Mouse (Mus musculus) spleen, adult 2 months (tissue): ENCODE results near the gene Lef1. TPM values are rescaled to one million over a fixed set of nuclear protein-coding genes. Genes with fewer than 3 reads are reported as not detected.

Source experiments
- DNase-seq, 2 experiments: peaks; one replicate each; pipeline versions ENCODE4 v3.0.0 to v3.0.0-alpha.2; 2012 to 2021; ENCODE audit warnings: low spot score in 2 of 2, low read depth in 1 of 2
- H3K27ac ChIP-seq: fragments of 200-500 bp; 2 replicates; pipeline ENCODE4 v1.5.1; 2012; ENCODE audit warnings: low read length, inconsistent platforms; ENCODE audit not compliant: insufficient read depth
- H3K27me3 ChIP-seq: fragments of 200-500 bp; 2 replicates; pipeline ENCODE4 v1.6.1; 2012; ENCODE audit warnings: mild to moderate bottlenecking, moderate library complexity, low read length, inconsistent platforms; ENCODE audit not compliant: control insufficient read depth, insufficient read depth
- H3K36me3 ChIP-seq: fragments of 200-500 bp; 2 replicates; pipeline ENCODE4 v1.6.1; 2012; ENCODE audit warnings: mild to moderate bottlenecking, low read length, inconsistent platforms; ENCODE audit not compliant: control insufficient read depth, insufficient read depth
- H3K4me1 ChIP-seq: fragments of 200-500 bp; 2 replicates; pipeline ENCODE4 v1.6.1; 2011; ENCODE audit warnings: inconsistent platforms; ENCODE audit not compliant: control insufficient read depth, insufficient read depth, insufficient read length
- H3K4me3 ChIP-seq: fragments of 200-500 bp; 2 replicates; pipeline ENCODE4 v1.5.1; 2011; ENCODE audit warnings: mild to moderate bottlenecking, inconsistent platforms; ENCODE audit not compliant: insufficient read depth, insufficient read length; ENCODE audit errors: extremely low read depth
- CTCF ChIP-seq: fragments of 200-500 bp; IDR thresholded peaks from 2 replicates; pipeline ENCODE4 v1.5.1; 2011; ENCODE audit warnings: mild to moderate bottlenecking, inconsistent platforms; ENCODE audit not compliant: insufficient read depth, insufficient read length, insufficient replicate concordance; ENCODE audit errors: extremely low read depth
- POLR2A ChIP-seq: fragments of 200-500 bp; IDR thresholded peaks from 2 replicates; pipeline ENCODE4 v1.6.1; 2011; ENCODE audit warnings: low read depth, low read length, inconsistent platforms
- WGBS: fragments of 180-500 bp; shearing (Covaris S2); methylation state at CpG from one replicate; pipeline ENCODE4 v1.1.7; 2018; 5-methylcytosine and 5-hydroxymethylcytosine counted together
- polyA plus RNA-seq: library from polyadenylated mRNA; depleted of rRNA; stranded (reverse); fragments of >200 nt; gene quantifications from 2 replicates; pipeline ENCODE4 v1.2.3, GENCODE M21; 2012

Lef1 gene
- polyA plus RNA-seq, 1 experiment = 50.9 TPM

- TF ChIP-seq CTCF (no peak), POLR2A (no peak)
- DNase-seq = no peak
- H3K4me1 ChIP-seq = no peaks in the 10 kb centered on the region
- no peak overlapping the region for H3K27ac ChIP-seq
- H3K27me3 ChIP-seq = no peaks in the 10 kb centered on the region
- 95% methylated on average over 8 of the region's 8 CpGs for WGBS
- H3K36me3 ChIP-seq = peaks cover 4% of the 10 kb centered on the region
- no peak overlapping the region for H3K4me3 ChIP-seq
Measured at GRCm38 (mm10) chr3:131246579-131247046, 136.3 kb downstream of the Lef1 start.

- WGBS = 91% methylated on average over 6 of the region's 6 CpGs
- Histone ChIP-seq H3K4me3 (no peak overlapping the region), H3K4me1 (no peaks in the 10 kb centered on the region), H3K27ac (no peak overlapping the region), H3K27me3 (no peaks in the 10 kb centered on the region), H3K36me3 (peaks cover 4% of the 10 kb centered on the region)
- no peak for DNase-seq
- TF ChIP-seq POLR2A (no peak), CTCF (no peak)
Measured at GRCm38 (mm10) chr3:131247447-131247846, 137.2 kb downstream of the Lef1 start.

GRCm38 (mm10) chr3:131247851-131248250, 137.6 kb downstream of the Lef1 start:
- H3K4me3 ChIP-seq = no peak overlapping the region

GRCm38 (mm10) chr3:131248444-131248843, 138.2 kb downstream of the Lef1 start:
- WGBS = 94% methylated on average over 10 of the region's 10 CpGs
- no peak for TF ChIP-seq CTCF
- no peak for TF ChIP-seq POLR2A
- H3K27me3 ChIP-seq = no peaks in the 10 kb centered on the region
- H3K27ac ChIP-seq = no peak overlapping the region
- H3K36me3 ChIP-seq = peaks cover 4% of the 10 kb centered on the region
- no peak for DNase-seq
- H3K4me3 ChIP-seq = no peak overlapping the region
- no peaks in the 10 kb centered on the region for H3K4me1 ChIP-seq

More at GRCm38 (mm10) chr3:131247851-131248250, 137.6 kb downstream of the Lef1 start:
- no peak for TF ChIP-seq CTCF
- no peak for TF ChIP-seq POLR2A
- no peak for DNase-seq
- Histone ChIP-seq H3K36me3 (peaks cover 4% of the 10 kb centered on the region), H3K27ac (no peak overlapping the region), H3K4me1 (no peaks in the 10 kb centered on the region), H3K27me3 (no peaks in the 10 kb centered on the region)
- WGBS = 85% methylated on average over 5 of the region's 5 CpGs

DNA sequence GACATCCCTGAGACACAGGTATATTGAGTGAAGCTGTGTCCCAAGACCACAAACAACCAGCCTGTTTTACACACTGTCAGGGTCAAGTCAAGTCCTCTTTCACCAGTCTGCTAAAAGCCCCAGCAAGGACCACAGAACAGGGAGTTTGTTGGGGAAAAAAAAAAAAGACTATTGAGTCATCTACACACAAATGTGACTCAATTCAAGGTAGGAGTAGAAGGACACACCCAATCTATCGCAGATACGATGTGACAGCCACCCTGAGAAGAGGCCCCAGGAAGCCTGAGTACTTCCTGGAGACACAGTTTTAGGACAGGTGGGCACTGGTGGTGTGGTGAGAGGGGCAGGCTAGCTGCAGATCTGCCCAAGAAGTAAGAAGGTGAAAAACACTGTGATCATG, 140.0 kb downstream of the Lef1 start:
- Histone ChIP-seq H3K27me3 (no peaks in the 10 kb centered on the region), H3K36me3 (peaks cover 4% of the 10 kb centered on the region), H3K4me1 (no peaks in the 10 kb centered on the region), H3K27ac (no peak overlapping the region), H3K4me3 (no peak overlapping the region)
- no peak for DNase-seq
- TF ChIP-seq CTCF = no peak
- TF ChIP-seq POLR2A = no peak
- WGBS = 32% methylated on average over 2 of the region's 2 CpGs

DNA sequence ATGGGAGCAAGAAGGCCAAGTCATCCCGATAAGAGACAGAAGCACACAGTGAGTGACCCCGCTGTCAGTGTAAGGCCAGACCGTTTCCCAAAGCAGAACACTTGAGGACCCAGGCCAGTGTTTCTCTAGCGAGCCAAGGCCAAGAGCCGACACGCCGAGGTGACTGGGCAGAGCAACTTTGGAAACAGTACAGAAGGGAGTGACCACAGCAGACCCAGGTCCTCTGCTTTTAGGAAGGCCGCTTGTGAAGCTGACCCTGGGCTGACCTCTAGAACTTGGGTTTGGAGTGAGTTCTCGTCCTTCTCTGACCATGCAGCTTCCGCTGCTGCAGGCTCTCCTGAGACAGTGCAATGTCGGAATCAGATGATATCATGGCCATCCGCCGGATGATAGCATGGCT, 140.7 kb downstream of the Lef1 start:
- no peaks in the 10 kb centered on the region for H3K27me3 ChIP-seq
- TF ChIP-seq CTCF (no peak), POLR2A (no peak)
- peaks cover 4% of the 10 kb centered on the region for H3K36me3 ChIP-seq
- WGBS = 89% methylated on average over 13 of the region's 13 CpGs
- no peaks in the 10 kb centered on the region for H3K4me1 ChIP-seq
- no peak overlapping the region for H3K4me3 ChIP-seq
- no peak overlapping the region for H3K27ac ChIP-seq
- DNase-seq = no peak

DNA sequence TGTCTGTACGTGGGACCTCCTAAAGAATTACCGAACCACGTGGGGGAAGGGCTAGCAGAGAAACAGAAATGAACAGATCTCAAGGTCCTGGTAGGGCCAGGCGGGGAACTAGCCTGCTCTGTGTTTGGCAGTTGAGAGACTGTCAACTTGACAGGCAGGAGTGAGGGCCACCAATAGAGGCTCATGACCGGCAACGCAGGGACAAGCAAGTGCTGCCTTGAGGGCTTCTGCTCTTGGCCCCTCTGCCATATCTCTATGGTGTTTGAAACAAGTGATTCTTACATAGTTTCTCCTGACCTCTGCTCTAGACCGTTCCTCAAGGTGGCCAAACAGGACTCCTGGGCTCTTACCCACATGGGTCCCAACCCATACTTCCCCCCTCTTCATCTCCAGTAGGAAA, 141.3 kb downstream of the Lef1 start:
- WGBS = 94% methylated on average over 7 of the region's 7 CpGs
- DNase-seq = no peak
- H3K4me1 ChIP-seq = no peaks in the 10 kb centered on the region
- H3K27ac ChIP-seq = no peak overlapping the region
- TF ChIP-seq POLR2A (no peak), CTCF (no peak)
- no peaks in the 10 kb centered on the region for H3K27me3 ChIP-seq
- H3K4me3 ChIP-seq = no peak overlapping the region
- H3K36me3 ChIP-seq = peaks cover 4% of the 10 kb centered on the region

GRCm38 (mm10) chr3:131254991-131255390, 144.7 kb downstream of the Lef1 start:
- no peaks in the 10 kb centered on the region for H3K27me3 ChIP-seq
- 90% methylated on average over 4 of the region's 4 CpGs for WGBS
- no peaks in the 10 kb centered on the region for H3K36me3 ChIP-seq
- DNase-seq = no peak
- no peak overlapping the region for H3K4me3 ChIP-seq
- TF ChIP-seq CTCF (no peak), POLR2A (no peak)
- no peak overlapping the region for H3K27ac ChIP-seq
- H3K4me1 ChIP-seq = no peaks in the 10 kb centered on the region
